Mouse (Mus musculus): ENCODE results near the gene Tha1. TPM values are rescaled to one million over a fixed set of nuclear protein-coding genes. Genes with fewer than 3 reads are reported as not detected.

The Tha1 gene
- polyA plus RNA-seq, 1 experiment from 2014 or later, result 4.9 TPM

GRCm38 (mm10) chr11:117894676-117895075 lies 21.4 kb upstream of the Tha1 start:
- Histone ChIP-seq H3K27me3 (replicated peaks) (0 out of 2 replicates have a peak, but pooled peaks cover 7% of the 10 kb centered on the region), H3K4me3 (no peak overlapping the region), H3K9ac (no peak overlapping the region), H3K9me3 (replicated peaks) (no peaks in the 10 kb centered on the region), H3K4me1 (replicated peaks) (peaks cover 27% of the 10 kb centered on the region), H3K36me3 (no peaks in the 10 kb centered on the region), H3K27ac (ENCODE audit: poor library complexity, severe bottlenecking) (no peak overlapping the region), H3K4me2 (no peak overlapping the region)
- no peak for ATAC-seq (ENCODE audit: insufficient number of reproducible peaks, low FRiP score)
- WGBS, result 57% methylated on average over 10 of the region's 10 CpGs

GRCm38 (mm10) chr11:117892199-117892598 lies 18.9 kb upstream of the Tha1 start:
- Histone ChIP-seq H3K4me2 (no peak overlapping the region), H3K4me1 (replicated peaks) (peaks cover 41% of the 10 kb centered on the region), H3K9me3 (replicated peaks) (no peaks in the 10 kb centered on the region), H3K4me3 (no peak overlapping the region), H3K27me3 (replicated peaks) (0 out of 2 replicates have a peak, but pooled peaks cover 16% of the 10 kb centered on the region), H3K9ac (no peak overlapping the region), H3K27ac (ENCODE audit: poor library complexity, severe bottlenecking) (no peak overlapping the region), H3K36me3 (no peaks in the 10 kb centered on the region)
- no peak for ATAC-seq (ENCODE audit: insufficient number of reproducible peaks, low FRiP score)
- 61% methylated on average over 6 of the region's 6 CpGs for WGBS

GRCm38 (mm10) chr11:117891581-117892175 lies 18.4 kb upstream of the Tha1 start:
- Histone ChIP-seq H3K4me1 (replicated peaks) (peaks cover 39% of the 10 kb centered on the region), H3K27me3 (replicated peaks) (0 out of 2 replicates have a peak, but pooled peaks cover 16% of the 10 kb centered on the region), H3K27ac (ENCODE audit: poor library complexity, severe bottlenecking) (no peak overlapping the region), H3K4me2 (no peak overlapping the region), H3K9me3 (replicated peaks) (no peaks in the 10 kb centered on the region), H3K9ac (peak overlapping the region; percentile 4; the same call in 1 of the 2 replicates), H3K4me3 (no peak overlapping the region), H3K36me3 (no peaks in the 10 kb centered on the region)
- WGBS, result 88% methylated on average over 19 of the region's 19 CpGs
- ATAC-seq (ENCODE audit: insufficient number of reproducible peaks, low FRiP score), result no peak

- WGBS, result 14% methylated on average over 13 of the region's 13 CpGs
- Histone ChIP-seq H3K27ac (ENCODE audit: poor library complexity, severe bottlenecking) (no peak overlapping the region), H3K9ac (peak overlapping the region; percentile 4)
Measured at GRCm38 (mm10) chr11:117890519-117891282, 17.4 kb upstream of the Tha1 start.

GRCm38 (mm10) chr11:117889887-117890340 lies 16.6 kb upstream of the Tha1 start:
- H3K27ac ChIP-seq (ENCODE audit: poor library complexity, severe bottlenecking), result no peak overlapping the region
- 16% methylated on average over 11 of the region's 11 CpGs for WGBS
- H3K27me3 ChIP-seq (replicated peaks), result 0 out of 2 replicates have a peak, but pooled peaks cover 16% of the 10 kb centered on the region
- peaks cover 44% of the 10 kb centered on the region for H3K4me1 ChIP-seq (replicated peaks)
- no peak overlapping the region for H3K4me3 ChIP-seq
- ATAC-seq (ENCODE audit: insufficient number of reproducible peaks, low FRiP score), result no peak
- peak overlapping the region; percentile 65 for H3K4me2 ChIP-seq
- no peaks in the 10 kb centered on the region for H3K9me3 ChIP-seq (replicated peaks)
- no peaks in the 10 kb centered on the region for H3K36me3 ChIP-seq
- H3K9ac ChIP-seq, result peak overlapping the region; percentile 55

More at GRCm38 (mm10) chr11:117890519-117891282, 17.4 kb upstream of the Tha1 start:
- no peaks in the 10 kb centered on the region for H3K36me3 ChIP-seq
- H3K4me2 ChIP-seq, result peak overlapping the region; percentile 3; the same call in 1 of the 2 replicates
- 0 out of 2 replicates have a peak, but pooled peaks cover 16% of the 10 kb centered on the region for H3K27me3 ChIP-seq (replicated peaks)
- H3K4me3 ChIP-seq, result no peak overlapping the region
- no peak; the same call in 1 of the 2 replicates for ATAC-seq (ENCODE audit: insufficient number of reproducible peaks, low FRiP score)
- H3K9me3 ChIP-seq (replicated peaks), result no peaks in the 10 kb centered on the region
- peaks cover 44% of the 10 kb centered on the region for H3K4me1 ChIP-seq (replicated peaks)

- Histone ChIP-seq H3K4me1 (replicated peaks) (peaks cover 44% of the 10 kb centered on the region), H3K9me3 (replicated peaks) (no peaks in the 10 kb centered on the region), H3K9ac (peak overlapping the region; percentile 55), H3K36me3 (no peaks in the 10 kb centered on the region), H3K27me3 (replicated peaks) (0 out of 2 replicates have a peak, but pooled peaks cover 16% of the 10 kb centered on the region), H3K4me2 (peak overlapping the region; percentile 65), H3K27ac (ENCODE audit: poor library complexity, severe bottlenecking) (no peak overlapping the region), H3K4me3 (peak overlapping the region; percentile 35)
- WGBS, result 8% methylated on average over 30 of the region's 33 CpGs
- ATAC-seq (ENCODE audit: insufficient number of reproducible peaks, low FRiP score), result no peak
Measured at GRCm38 (mm10) chr11:117888853-117889822, 15.9 kb upstream of the Tha1 start.

GRCm38 (mm10) chr11:117888168-117888852 lies 15.0 kb upstream of the Tha1 start:
- Histone ChIP-seq H3K27ac (ENCODE audit: poor library complexity, severe bottlenecking) (no peak overlapping the region), H3K27me3 (replicated peaks) (0 out of 2 replicates have a peak, but pooled peaks cover 16% of the 10 kb centered on the region), H3K9me3 (replicated peaks) (no peaks in the 10 kb centered on the region), H3K4me1 (replicated peaks) (peaks cover 44% of the 10 kb centered on the region), H3K9ac (peak overlapping the region; percentile 55), H3K4me3 (peak overlapping the region; percentile 35), H3K36me3 (no peaks in the 10 kb centered on the region), H3K4me2 (peak overlapping the region; percentile 65)
- WGBS, result 25% methylated on average over 20 of the region's 20 CpGs
- ATAC-seq (ENCODE audit: insufficient number of reproducible peaks, low FRiP score), result no peak

GRCm38 (mm10) chr11:117886000-117886399 lies 12.7 kb upstream of the Tha1 start:
- 47% methylated on average over 5 of the region's 5 CpGs for WGBS
- Histone ChIP-seq H3K9me3 (replicated peaks) (no peaks in the 10 kb centered on the region), H3K4me1 (replicated peaks) (peaks cover 56% of the 10 kb centered on the region), H3K9ac (no peak overlapping the region), H3K27me3 (replicated peaks) (0 out of 2 replicates have a peak, but pooled peaks cover 11% of the 10 kb centered on the region), H3K4me3 (no peak overlapping the region), H3K4me2 (no peak overlapping the region), H3K27ac (ENCODE audit: poor library complexity, severe bottlenecking) (no peak overlapping the region), H3K36me3 (no peaks in the 10 kb centered on the region)
- ATAC-seq (ENCODE audit: insufficient number of reproducible peaks, low FRiP score), result no peak

GRCm38 (mm10) chr11:117882208-117882607 lies 8.9 kb upstream of the Tha1 start:
- no peaks in the 10 kb centered on the region for H3K27me3 ChIP-seq (replicated peaks)
- H3K9ac ChIP-seq, result 0 out of 2 replicates have a peak overlapping the region, but pooled peaks have one; percentile 6
- ATAC-seq (ENCODE audit: insufficient number of reproducible peaks, low FRiP score), result no peak
- 81% methylated on average over 1 of the region's 1 CpGs for WGBS
- H3K27ac ChIP-seq (ENCODE audit: poor library complexity, severe bottlenecking), result peak overlapping the region; percentile 20; the same call in 1 of the 2 replicates
- no peaks in the 10 kb centered on the region for H3K9me3 ChIP-seq (replicated peaks)
- peaks cover 57% of the 10 kb centered on the region for H3K4me1 ChIP-seq (replicated peaks)
- H3K36me3 ChIP-seq, result no peaks in the 10 kb centered on the region
- no peak overlapping the region for H3K4me3 ChIP-seq
- no peak overlapping the region for H3K4me2 ChIP-seq

- ATAC-seq (ENCODE audit: insufficient number of reproducible peaks, low FRiP score), result no peak
- H3K9me3 ChIP-seq (replicated peaks), result no peaks in the 10 kb centered on the region
- H3K36me3 ChIP-seq, result no peaks in the 10 kb centered on the region
- WGBS, result 12% methylated on average over 8 of the region's 8 CpGs
- H3K9ac ChIP-seq, result 0 out of 2 replicates have a peak overlapping the region, but pooled peaks have one; percentile 6
- peaks cover 61% of the 10 kb centered on the region for H3K4me1 ChIP-seq (replicated peaks)
- peak overlapping the region; percentile 20; the same call in 1 of the 2 replicates for H3K27ac ChIP-seq (ENCODE audit: poor library complexity, severe bottlenecking)
- H3K27me3 ChIP-seq (replicated peaks), result no peaks in the 10 kb centered on the region
- no peak overlapping the region for H3K4me2 ChIP-seq
- H3K4me3 ChIP-seq, result no peak overlapping the region
Measured at GRCm38 (mm10) chr11:117881787-117882186, 8.5 kb upstream of the Tha1 start.

All from heart, embryonic 12.5 days (tissue).